Mouse (Mus musculus): ENCODE measurements around the gene Adamts2.

DNA sequence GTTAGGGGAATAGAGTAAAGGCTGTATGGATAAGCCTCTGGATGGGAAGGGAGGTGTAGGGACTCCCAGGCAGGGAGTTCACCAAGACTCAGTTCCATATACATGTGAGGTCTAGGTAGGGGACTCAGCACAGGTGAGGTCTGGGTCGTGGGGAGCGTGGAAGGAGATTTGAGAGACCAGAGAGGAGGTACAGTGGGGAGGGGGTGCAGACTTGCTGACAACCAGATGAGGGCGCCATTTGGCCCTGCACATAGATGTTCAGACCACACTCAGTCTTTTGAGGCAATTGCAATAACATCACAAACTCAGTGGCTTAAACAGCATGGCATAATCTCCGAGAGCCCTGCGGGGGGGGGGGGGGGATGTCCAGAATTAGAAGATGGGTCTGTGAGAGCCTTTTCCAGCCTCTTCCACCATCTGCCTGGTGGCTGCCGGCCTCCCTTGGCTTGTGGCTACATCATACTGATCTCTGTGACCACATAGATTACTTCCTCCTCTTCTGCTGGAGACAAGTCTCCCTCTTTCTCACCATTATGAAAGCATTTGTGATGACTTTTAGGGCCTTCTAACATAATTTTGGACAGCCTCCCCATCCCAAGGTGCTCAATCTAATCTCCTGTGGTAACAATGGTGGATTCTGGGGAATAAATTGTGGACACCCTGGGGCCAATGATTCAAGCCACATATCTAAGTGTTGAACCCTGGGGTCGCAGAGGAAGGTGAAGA is 71.8 kb downstream of the Adamts2 start:
- no peak for TF ChIP-seq CTCF (IDR thresholded peaks at IDR 0.05; ENCODE audit: low read depth, low read length)
- no peak for TF ChIP-seq POLR2A (IDR thresholded peaks at IDR 0.05; ENCODE audit: borderline replicate concordance, low read depth, low read length)

All from bone marrow macrophage, adult 2 months (primary cell).